Mouse (Mus musculus) embryonic fibroblast, embryonic 13.5 days (primary cell): ENCODE results near the gene Zp1. TPM values are rescaled to one million over a fixed set of nuclear protein-coding genes. Genes with fewer than 3 reads are reported as not detected.

Experiments used
- H3K27ac ChIP-seq: 2 replicates; pipeline ENCODE4 v1.5.1; 2012; ENCODE audit warnings: low read length, control low read depth, inconsistent platforms; ENCODE audit not compliant: insufficient read depth
- H3K4me1 ChIP-seq: 2 replicates; pipeline ENCODE4 v1.6.1; 2011; ENCODE audit warnings: low read length; ENCODE audit not compliant: control insufficient read depth, insufficient read depth
- H3K4me3 ChIP-seq: 2 replicates; pipeline ENCODE4 v1.5.1; 2011; ENCODE audit warnings: mild to moderate bottlenecking, control low read depth, low read length; ENCODE audit not compliant: insufficient read depth
- CTCF ChIP-seq: IDR thresholded peaks from 2 replicates; pipeline ENCODE4 v1.5.1; 2011; ENCODE audit warnings: mild to moderate bottlenecking, control low read depth, low read length, moderate library complexity, borderline replicate concordance; ENCODE audit not compliant: insufficient read depth
- POLR2A ChIP-seq: IDR thresholded peaks from 2 replicates; pipeline ENCODE4 v1.6.1; 2011; ENCODE audit warnings: low read depth, mild to moderate bottlenecking, control low read depth, low read length, moderate library complexity
- polyA plus RNA-seq: library from polyadenylated mRNA; stranded (reverse); fragments of >200 nt; gene quantifications from 2 replicates; pipeline ENCODE4 v1.2.4, GENCODE M21; 2011; ENCODE audit warnings: low read depth; ENCODE audit not compliant: missing spikeins, insufficient read length

Zp1 gene
- polyA plus RNA-seq, 1 experiment = not detected

- peak overlapping the region; percentile 60 for H3K4me3 ChIP-seq
- peaks cover 3% of the 10 kb centered on the region for H3K4me1 ChIP-seq
- H3K27ac ChIP-seq = no peak overlapping the region
- TF ChIP-seq CTCF (no peak), POLR2A (no peak)
These were observed 39.4 kb downstream of the Zp1 start for GRCm38 (mm10) chr19:10880975-10881425.

- Histone ChIP-seq H3K27ac (no peak overlapping the region), H3K4me1 (peaks cover 3% of the 10 kb centered on the region), H3K4me3 (peak overlapping the region; percentile 60; the same call in 1 of the 2 replicates)
- no peak for TF ChIP-seq CTCF
- no peak for TF ChIP-seq POLR2A
These were observed 40.1 kb downstream of the Zp1 start for GRCm38 (mm10) chr19:10880085-10880974.

- TF ChIP-seq POLR2A = no peak
- no peak for TF ChIP-seq CTCF
- H3K4me1 ChIP-seq = peaks cover 3% of the 10 kb centered on the region
- no peak overlapping the region for H3K27ac ChIP-seq
- H3K4me3 ChIP-seq = no peak overlapping the region
These were observed 42.1 kb downstream of the Zp1 start for GRCm38 (mm10) chr19:10878201-10878837.

- no peak overlapping the region for H3K4me3 ChIP-seq
- H3K4me1 ChIP-seq = peaks cover 5% of the 10 kb centered on the region; the same call in 1 of the 2 replicates
- TF ChIP-seq POLR2A = no peak
- no peak for TF ChIP-seq CTCF
- H3K27ac ChIP-seq = no peak overlapping the region
These were observed 49.0 kb downstream of the Zp1 start for GRCm38 (mm10) chr19:10871328-10871961.

GRCm38 (mm10) chr19:10870676-10871075 is 49.8 kb downstream of the Zp1 start:
- Histone ChIP-seq H3K27ac (no peak overlapping the region), H3K4me3 (no peak overlapping the region), H3K4me1 (peaks cover 5% of the 10 kb centered on the region; the same call in 1 of the 2 replicates)
- TF ChIP-seq CTCF (no peak), POLR2A (no peak)

GRCm38 (mm10) chr19:10869886-10870527 is 50.4 kb downstream of the Zp1 start, which contains the start of gene Tmem132a:
Gene Tmem132a, minus strand, starts transcription at chr19:10869940.
- Histone ChIP-seq H3K27ac (no peak within 1 kb of the TSS), H3K4me3 (peak within 1 kb of the TSS; percentile 82), H3K4me1 (peaks cover 5% of the 10 kb centered on the region; the same call in 1 of the 2 replicates)
- TF ChIP-seq CTCF = no peak
- no peak for TF ChIP-seq POLR2A

- H3K27ac ChIP-seq = no peak overlapping the region
- H3K4me3 ChIP-seq = peak overlapping the region; percentile 82
- peaks cover 5% of the 10 kb centered on the region; the same call in 1 of the 2 replicates for H3K4me1 ChIP-seq
- TF ChIP-seq CTCF (no peak), POLR2A (peak; percentile 95)
These were observed 51.1 kb downstream of the Zp1 start for GRCm38 (mm10) chr19:10869241-10869885.

GRCm38 (mm10) chr19:10868623-10869141 is 51.8 kb downstream of the Zp1 start:
- no peak for TF ChIP-seq CTCF
- no peak for TF ChIP-seq POLR2A
- Histone ChIP-seq H3K4me3 (peak overlapping the region; percentile 82), H3K27ac (no peak overlapping the region), H3K4me1 (peaks cover 5% of the 10 kb centered on the region; the same call in 1 of the 2 replicates)
